Mouse (Mus musculus) layer of hippocampus, adult 18-20 months (tissue): ENCODE measurements around the gene Pgm2. TPM values are rescaled to one million over a fixed set of nuclear protein-coding genes. Genes with fewer than 3 reads are reported as not detected.

Source experiments
- DNase-seq, 2 experiments: peaks; one replicate each; pipeline ENCODE4 v3.0.0; 2022; ENCODE audit warnings: low spot score in 2 of 2
- microRNA-seq, 2 experiments: library from miRNA; unstranded; fragments of <30 nt; microRNA quantifications; one replicate each; pipeline ENCODE4 v1.2.0; 2021
- total RNA-seq, 2 experiments: library from RNA; stranded (reverse); gene quantifications; 2 replicates each; pipeline ENCODE4 v1.2.3; 2021

The Pgm2 gene
- total RNA-seq, 2 experiments from 2014 or later: 9.4 to 10.0 TPM

GRCm38 (mm10) chr5:64174429-64174935 is 81.7 kb downstream of the Pgm2 start:
- DNase-seq: no peak

Small RNAs within 50 kb of the gene (microRNA-seq; reads per million reads assigned to microRNA genes)
- gene Gm22395: 0 reads per million in 2 experiments
- gene Gm23967: 0 reads per million in 2 experiments

Other genes with a start within 250 kb of the Pgm2 start
- 10 to 100 TPM; 10.4 to 10.9 TPM for gene Rell1, start 124.1 kb upstream of the Pgm2 start, total RNA-seq
- 10 to 100 TPM; 30.2 to 37.0 TPM for gene Tbc1d1, start 63.4 kb downstream of the Pgm2 start, total RNA-seq